9 mouse cellular contexts compared by ENCODE assay signal in genomic region chr15:25621351-25622199, GRCm38 (mm10). TPM values are rescaled to one million over a fixed set of nuclear protein-coding genes. Genes with fewer than 3 reads are reported as not detected.
DNase-seq lines count a peak whose midpoint lies in the region; ATAC-seq and TF ChIP-seq lines count a peak whose summit lies in the region.
"Had no signal": no experiment of that assay in that cellular context is flagged by ENCODE, and none has a peak within 500 bp of the region (broad histone marks: within the 10 kb centered on the region; RNA-seq: fewer than 3 reads in every experiment).

No protein-coding gene starts in this region.

- peaks cover 29% of the 10 kb centered on the region for H3K4me1 ChIP-seq in hindbrain, embryonic 13.5 days (replicated peaks)

- H3K4me2 ChIP-seq in hindbrain, embryonic 13.5 days = peak overlapping the region; percentile 99

- intact Hi-C loops in gastrocnemius, adult 2 months (cut with DNase I) = loop anchor here (2.0 to 10.0 kb wide), 4 partner anchors 41 to 363 kb away; partner anchors contain the start of gene Zfp622

- 7% methylated on average over 20 of the region's 20 CpGs for WGBS in hindbrain, embryonic 13.5 days

- H3K9me3 ChIP-seq in hindbrain, embryonic 13.5 days = no peaks in the 10 kb centered on the region

- no peak for ATAC-seq in hindbrain, embryonic 13.5 days (ENCODE audit: low FRiP score)

- H3K36me3 ChIP-seq in hindbrain, embryonic 13.5 days = no peaks in the 10 kb centered on the region

- no peak for TF ChIP-seq CTCF in gastrocnemius, adult 2 months (IDR thresholded peaks at IDR 0.05)

- H3K27ac ChIP-seq in gastrocnemius, adult 2 months = peak overlapping the region; percentile 84
- H3K27ac ChIP-seq in hindbrain, embryonic 13.5 days = no peak overlapping the region

- H3K4me3 ChIP-seq in gastrocnemius, adult 2 months = peak overlapping the region; percentile 85
- H3K4me3 ChIP-seq in hindbrain, embryonic 13.5 days = peak overlapping the region; percentile 72

- DNase-seq in gastrocnemius, adult 2 months = no peak
- no peak for DNase-seq in gastrocnemius, postnatal 10 days
- peak; percentile 78 for DNase-seq in R1 (ENCODE audit: low read depth, low spot score)
- DNase-seq in lung, postnatal 25 days (ENCODE audit: low spot score) = peak; percentile 50
- DNase-seq in natural killer cell, adult 2 months (ENCODE audit: low spot score in 2 of 2) = no peak
- no peak for DNase-seq in urinary bladder, adult 2 months (ENCODE audit: low spot score)
- DNase-seq in adrenal gland, adult 18-20 months (ENCODE audit: low spot score in 2 of 2) = no peak

- peaks cover 16% of the 10 kb centered on the region for H3K27me3 ChIP-seq in hindbrain, embryonic 13.5 days
- H3K27me3 ChIP-seq: CH12.LX had no signal

- H3K9ac ChIP-seq in hindbrain, embryonic 13.5 days = no peak overlapping the region

RNA-seq across cellular contexts. Expression of gene Myo10, which starts 0.8 kb away (rescaled TPM):
- total RNA-seq in gastrocnemius, adult 2 months (2021) = 10 to 100 TPM; 56.1 to 62.0 TPM
- total RNA-seq in gastrocnemius, postnatal 10 days (2021) = 10 to 100 TPM; 63.8 to 70.8 TPM
- polyA plus RNA-seq in hindbrain, embryonic 13.5 days (2015; fragmentation: Nextera tagmentation; extraction: Ambion mirVana) = 26.6 and 27.8 TPM in 2 replicates
- polyA plus RNA-seq in urinary bladder, adult 2 months (2012; rRNA removed) = 24.8 and 26.0 TPM in 2 replicates
- total RNA-seq in adrenal gland, adult 18-20 months (2021) = 10 to 100 TPM; 79.9 to 80.3 TPM

Comparison
In these comparisons a context has a peak if more than half of its experiments do, and no peak if none do; other contexts are left out.
1. DNase-seq: peak in R1 (single experiment) and lung, postnatal 25 days (single experiment); none in gastrocnemius, adult 2 months (single experiment), gastrocnemius, postnatal 10 days (single experiment), natural killer cell, adult 2 months (0 of 2), urinary bladder, adult 2 months (single experiment) and adrenal gland, adult 18-20 months (0 of 2).